Mouse (Mus musculus) thymus, adult 2 months (tissue): ENCODE measurements around the gene Msrb1.

Source experiments
- CTCF ChIP-seq: fragments of 200-500 bp; IDR thresholded peaks from 2 replicates; pipeline ENCODE4 v1.5.1; 2012; ENCODE audit warnings: mild to moderate bottlenecking, control low read depth, low read length, moderate library complexity, borderline replicate concordance; ENCODE audit not compliant: control insufficient read depth, poor library complexity, insufficient read depth; ENCODE audit errors: extremely low read depth
- POLR2A ChIP-seq: fragments of 200-500 bp; IDR thresholded peaks from 2 replicates; pipeline ENCODE4 v1.6.1; 2012; ENCODE audit warnings: mild to moderate bottlenecking, low read length, control low read depth, moderate library complexity; ENCODE audit not compliant: control insufficient read depth, poor library complexity, insufficient read depth; ENCODE audit errors: extremely low read depth

DNA sequence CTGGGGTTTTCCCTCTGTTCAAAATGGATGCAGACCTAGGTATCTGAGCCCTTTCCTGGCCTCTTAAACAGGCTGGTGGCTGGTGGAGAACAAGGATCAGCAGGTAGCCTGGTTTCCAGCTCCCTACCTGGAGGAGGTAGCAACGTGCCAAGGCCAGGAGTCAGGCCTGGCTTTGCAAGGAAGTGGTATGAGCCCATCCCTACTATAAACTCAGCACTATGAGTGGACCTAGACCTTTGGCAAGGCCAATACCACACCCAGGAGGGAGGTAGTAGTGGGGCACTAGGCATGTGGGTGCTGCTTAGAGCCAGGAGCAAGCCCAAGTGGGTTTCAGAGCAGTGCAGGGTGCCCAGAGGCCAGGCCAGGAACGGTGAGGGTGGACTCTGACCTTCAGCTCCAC, 37.0 kb upstream of the Msrb1 start:
- TF ChIP-seq CTCF (no peak), POLR2A (no peak)
